Mouse (Mus musculus): Measurements from ENCODE around the gene F13b. TPM values are rescaled to one million over a fixed set of nuclear protein-coding genes. Genes with fewer than 3 reads are reported as not detected.

Gene F13b
- polyA plus RNA-seq, 1 experiment from 2014 or later = not detected

GRCm38 (mm10) chr1:139514556-139514955 lies 13.1 kb downstream of the F13b start:
- H3K9ac ChIP-seq = no peak overlapping the region
- H3K27ac ChIP-seq = no peak overlapping the region
- no peaks in the 10 kb centered on the region for H3K4me1 ChIP-seq
- H3K27me3 ChIP-seq = no peaks in the 10 kb centered on the region
- no peak for ATAC-seq (ENCODE audit: low FRiP score, low read depth)
- 92% methylated on average over 12 of the region's 12 CpGs for WGBS
- H3K4me2 ChIP-seq (replicated peaks) = no peak overlapping the region
- no peak overlapping the region for H3K4me3 ChIP-seq
- no peaks in the 10 kb centered on the region for H3K36me3 ChIP-seq
- H3K9me3 ChIP-seq = no peaks in the 10 kb centered on the region

GRCm38 (mm10) chr1:139548536-139548935 lies 47.0 kb downstream of the F13b start:
- Histone ChIP-seq H3K36me3 (no peaks in the 10 kb centered on the region), H3K4me1 (no peaks in the 10 kb centered on the region), H3K27me3 (no peaks in the 10 kb centered on the region), H3K27ac (no peak overlapping the region), H3K4me2 (replicated peaks) (no peak overlapping the region), H3K9me3 (no peaks in the 10 kb centered on the region), H3K9ac (no peak overlapping the region), H3K4me3 (no peak overlapping the region)
- WGBS = 85% methylated on average over 1 of the region's 1 CpGs
- no peak for ATAC-seq (ENCODE audit: low FRiP score, low read depth)

- Histone ChIP-seq H3K4me3 (no peak overlapping the region), H3K9me3 (no peaks in the 10 kb centered on the region), H3K36me3 (no peaks in the 10 kb centered on the region), H3K27ac (no peak overlapping the region), H3K4me2 (replicated peaks) (no peak overlapping the region), H3K9ac (no peak overlapping the region), H3K4me1 (no peaks in the 10 kb centered on the region), H3K27me3 (no peaks in the 10 kb centered on the region)
- WGBS = 84% methylated on average over 1 of the region's 1 CpGs
- ATAC-seq (ENCODE audit: low FRiP score, low read depth) = no peak
Measured at GRCm38 (mm10) chr1:139551311-139551710, 49.8 kb downstream of the F13b start.

- H3K27ac ChIP-seq = no peak within 1 kb of the TSS
- WGBS = 69% methylated on average over 1 of the region's 1 CpGs
- no peaks in the 10 kb centered on the region for H3K9me3 ChIP-seq
- H3K9ac ChIP-seq = no peak within 1 kb of the TSS
- no peak within 1 kb of the TSS for H3K4me2 ChIP-seq (replicated peaks)
- H3K36me3 ChIP-seq = no peaks in the 10 kb centered on the region
- H3K27me3 ChIP-seq = no peaks in the 10 kb centered on the region
- H3K4me1 ChIP-seq = no peaks in the 10 kb centered on the region
- no peak for ATAC-seq (ENCODE audit: low FRiP score, low read depth)
- no peak within 1 kb of the TSS for H3K4me3 ChIP-seq
Measured at GRCm38 (mm10) chr1:139560024-139560423, 58.5 kb downstream of the F13b start, which contains the start of gene Cfhr1. TSS of gene Cfhr1 (minus strand) at chr1:139560272.

Other genes with a start within 250 kb of the F13b start
- gene Crb1, start 124.6 kb upstream of the F13b start, polyA plus RNA-seq (2015; fragmentation: Nextera tagmentation; extraction: Ambion mirVana) = 0.08 TPM in 1 of 2 replicates, not detected in the other
- 9.4 and 10.1 TPM in 2 replicates for gene Zbtb41, start 79.4 kb upstream of the F13b start, polyA plus RNA-seq (2015; fragmentation: Nextera tagmentation; extraction: Ambion mirVana)
- 15.8 and 16.8 TPM in 2 replicates for gene Aspm, start 46.9 kb upstream of the F13b start, polyA plus RNA-seq (2015; fragmentation: Nextera tagmentation; extraction: Ambion mirVana)
- not detected in 2 replicates for gene Cfhr1, start 58.6 kb downstream of the F13b start, polyA plus RNA-seq (2015; fragmentation: Nextera tagmentation; extraction: Ambion mirVana)

All from limb, embryonic 13.5 days (tissue).